Mouse (Mus musculus) kidney, postnatal 0 days (tissue): ENCODE results near the gene Tnk2. TPM values are rescaled to one million over a fixed set of nuclear protein-coding genes. Genes with fewer than 3 reads are reported as not detected.

Source experiments
- ATAC-seq: fragments of 200-750 bp; cut with Nextera tagmentation; replicated peaks from 2 replicates; pipeline ENCODE4 v1.8.0; 2017; ENCODE audit warnings: low read depth, moderate number of reproducible peaks, moderate TSS enrichment, moderate library complexity; ENCODE audit not compliant: low FRiP score
- DNase-seq: peaks from one replicate; pipeline ENCODE4 v3.0.0-alpha.2; 2016; ENCODE audit warnings: low spot score
- H3K27ac ChIP-seq: fragments of 300-500 bp; sonication (generic); 2 replicates; pipeline ENCODE4 v1.5.1; 2014; ENCODE audit warnings: mild to moderate bottlenecking
- H3K27me3 ChIP-seq: fragments of 300-500 bp; sonication (generic); 2 replicates; pipeline ENCODE4 v1.6.1; 2014; ENCODE audit warnings: low read length, mixed read lengths; ENCODE audit not compliant: insufficient read depth
- H3K36me3 ChIP-seq: fragments of 300-500 bp; sonication (generic); 2 replicates; pipeline ENCODE4 v1.6.1; 2014; ENCODE audit warnings: low read length, mixed read lengths; ENCODE audit not compliant: insufficient read depth
- H3K4me1 ChIP-seq: fragments of 300-500 bp; sonication (generic); replicated peaks from 2 replicates; pipeline ENCODE4 v1.6.1; 2014; ENCODE audit warnings: antibody characterized with exemption, low read length, mixed read lengths; ENCODE audit not compliant: insufficient read depth
- H3K4me2 ChIP-seq: fragments of 300-500 bp; sonication (generic); 2 replicates; pipeline ENCODE4 v1.6.1; 2014; ENCODE audit warnings: mild to moderate bottlenecking, low read length, moderate library complexity, mixed read lengths
- H3K4me3 ChIP-seq: fragments of 300-500 bp; sonication (generic); replicated peaks from 2 replicates; pipeline ENCODE4 v1.5.1; 2014; ENCODE audit warnings: low read depth, low read length
- H3K9ac ChIP-seq: fragments of 300-500 bp; sonication (generic); 2 replicates; pipeline ENCODE4 v1.6.1; 2014; ENCODE audit warnings: low read depth, low read length
- H3K9me3 ChIP-seq: fragments of 300-500 bp; sonication (generic); replicated peaks from 2 replicates; pipeline ENCODE4 v1.6.1; 2016; ENCODE audit warnings: low read length, inconsistent platforms, mixed read lengths
- CTCF ChIP-seq: IDR thresholded peaks from 2 replicates; pipeline ENCODE4 v1.5.1; 2016; ENCODE audit warnings: antibody characterized with exemption, low read depth, mild to moderate bottlenecking, moderate library complexity
- WGBS: fragments of 180-500 bp; shearing (Covaris S2); extraction: QIAGEN DNeasy Blood & Tissue Kit; methylation state at CpG from one replicate; pipeline ENCODE4 v1.1.7; 2014; 5-methylcytosine and 5-hydroxymethylcytosine counted together
- polyA plus RNA-seq: library from polyadenylated mRNA; unstranded; fragments of >200 nt; fragmentation: Nextera tagmentation; extraction: Ambion mirVana; gene quantifications from 2 replicates; pipeline ENCODE4 v1.2.1, GENCODE M21; 2015

The Tnk2 gene
- polyA plus RNA-seq, 1 experiment from 2014 or later, result 8.4 TPM

- no peak overlapping the region for H3K4me3 ChIP-seq
- no peak overlapping the region for H3K9ac ChIP-seq
- TF ChIP-seq CTCF, result no peak
- WGBS, result 43% methylated on average over 9 of the region's 9 CpGs
- H3K9me3 ChIP-seq, result no peaks in the 10 kb centered on the region
- H3K27ac ChIP-seq, result peak overlapping the region; percentile 47
- ATAC-seq (peak; percentile 52; the same call in 1 of the 2 replicates), DNase-seq (no peak)
- H3K36me3 ChIP-seq, result no peaks in the 10 kb centered on the region
- no peak overlapping the region for H3K4me2 ChIP-seq
- peaks cover 6% of the 10 kb centered on the region for H3K4me1 ChIP-seq
- no peaks in the 10 kb centered on the region for H3K27me3 ChIP-seq
Observed at GRCm38 (mm10) chr16:32707824-32708456, 64.3 kb downstream of the Tnk2 start.

GRCm38 (mm10) chr16:32708457-32709033 is 64.9 kb downstream of the Tnk2 start:
- H3K36me3 ChIP-seq, result no peaks in the 10 kb centered on the region
- ATAC-seq (peak; percentile 29; the same call in 1 of the 2 replicates), DNase-seq (no peak)
- no peaks in the 10 kb centered on the region for H3K9me3 ChIP-seq
- H3K27me3 ChIP-seq, result no peaks in the 10 kb centered on the region
- 48% methylated on average over 10 of the region's 10 CpGs for WGBS
- no peak overlapping the region for H3K9ac ChIP-seq
- peak overlapping the region; percentile 47; the same call in 1 of the 2 replicates for H3K27ac ChIP-seq
- no peak for TF ChIP-seq CTCF
- peaks cover 6% of the 10 kb centered on the region for H3K4me1 ChIP-seq
- no peak overlapping the region for H3K4me2 ChIP-seq
- no peak overlapping the region for H3K4me3 ChIP-seq

DNA sequence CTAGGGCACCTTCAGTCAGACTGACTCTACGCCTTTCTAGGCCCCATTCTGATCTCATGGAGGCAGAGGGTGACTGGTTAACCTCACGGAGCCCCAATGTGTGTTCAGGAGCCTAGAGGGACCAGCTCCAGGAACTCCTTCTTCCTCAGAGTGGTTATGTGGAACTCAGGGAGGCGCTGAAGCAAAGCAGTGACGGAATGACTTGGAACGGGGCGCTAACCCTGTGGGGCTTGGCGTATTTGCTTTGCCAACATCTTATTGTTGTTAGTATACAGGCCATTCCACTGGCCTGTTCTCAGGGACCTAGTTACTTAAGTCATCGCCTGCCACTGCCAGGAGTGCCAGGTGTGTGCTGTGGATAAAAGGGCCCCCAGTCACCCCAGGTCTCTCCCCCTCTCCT is 65.4 kb downstream of the Tnk2 start:
- Histone ChIP-seq H3K4me2 (no peak overlapping the region), H3K4me3 (no peak overlapping the region), H3K9ac (no peak overlapping the region), H3K27ac (peak overlapping the region; percentile 47; the same call in 1 of the 2 replicates), H3K27me3 (no peaks in the 10 kb centered on the region), H3K9me3 (no peaks in the 10 kb centered on the region), H3K36me3 (no peaks in the 10 kb centered on the region), H3K4me1 (peaks cover 6% of the 10 kb centered on the region)
- ATAC-seq (no peak), DNase-seq (no peak)
- WGBS, result 78% methylated on average over 8 of the region's 8 CpGs
- TF ChIP-seq CTCF, result no peak

DNA sequence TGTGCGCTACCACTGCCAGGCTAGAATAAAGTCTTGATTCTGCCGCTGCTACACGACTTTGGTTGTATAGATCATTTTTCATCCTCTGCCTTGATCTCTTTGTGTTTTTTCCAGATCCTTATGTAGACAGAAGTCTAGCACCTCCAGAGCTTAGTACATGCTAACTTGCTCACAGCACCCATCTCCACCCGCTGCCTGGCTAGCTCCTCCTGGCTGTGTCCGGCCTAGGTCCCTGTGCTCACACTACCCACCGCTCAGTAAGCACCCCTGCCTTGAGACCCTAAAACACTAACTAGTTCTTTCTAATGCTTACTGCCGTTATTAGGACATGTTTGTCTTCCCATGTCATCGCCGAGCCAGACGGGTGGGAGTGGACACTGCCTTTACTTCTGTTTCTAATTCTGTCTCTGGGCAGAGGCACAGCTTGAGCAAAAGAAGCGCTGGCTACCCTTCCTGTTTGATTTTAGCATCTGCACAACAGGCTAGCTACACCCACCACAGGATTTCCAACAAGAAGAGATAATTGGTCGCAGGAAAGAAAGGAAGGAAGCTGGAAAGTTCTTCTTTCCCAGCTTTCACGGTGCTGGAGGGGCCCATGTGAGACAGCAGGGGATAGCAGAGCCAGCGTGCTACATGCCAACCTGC is 66.9 kb downstream of the Tnk2 start:
- no peak for ATAC-seq
- 58% methylated on average over 14 of the region's 14 CpGs for WGBS

GRCm38 (mm10) chr16:32712202-32712601 is 68.5 kb downstream of the Tnk2 start:
- no peak for TF ChIP-seq CTCF
- ATAC-seq (no peak), DNase-seq (no peak)
- Histone ChIP-seq H3K4me2 (no peak overlapping the region), H3K27me3 (no peaks in the 10 kb centered on the region), H3K9ac (no peak overlapping the region), H3K36me3 (no peaks in the 10 kb centered on the region), H3K27ac (no peak overlapping the region), H3K4me1 (peaks cover 4% of the 10 kb centered on the region), H3K9me3 (no peaks in the 10 kb centered on the region), H3K4me3 (no peak overlapping the region)
- WGBS, result 76% methylated on average over 11 of the region's 11 CpGs

More for the DNA sequence above, 66.9 kb downstream of the Tnk2 start:
- TF ChIP-seq CTCF, result no peak
- H3K4me1 ChIP-seq, result peaks cover 6% of the 10 kb centered on the region
- no peak overlapping the region for H3K9ac ChIP-seq
- H3K36me3 ChIP-seq, result no peaks in the 10 kb centered on the region
- H3K4me3 ChIP-seq, result no peak overlapping the region
- no peaks in the 10 kb centered on the region for H3K27me3 ChIP-seq
- no peak for DNase-seq
- no peak overlapping the region for H3K27ac ChIP-seq
- no peaks in the 10 kb centered on the region for H3K9me3 ChIP-seq
- no peak overlapping the region for H3K4me2 ChIP-seq

GRCm38 (mm10) chr16:32713556-32713955 is 69.9 kb downstream of the Tnk2 start:
- ATAC-seq (no peak), DNase-seq (no peak)
- Histone ChIP-seq H3K4me3 (no peak overlapping the region), H3K36me3 (no peaks in the 10 kb centered on the region), H3K27me3 (no peaks in the 10 kb centered on the region), H3K4me1 (no peaks in the 10 kb centered on the region), H3K4me2 (no peak overlapping the region), H3K27ac (no peak overlapping the region), H3K9me3 (no peaks in the 10 kb centered on the region), H3K9ac (no peak overlapping the region)
- WGBS, result 71% methylated on average over 6 of the region's 6 CpGs
- TF ChIP-seq CTCF, result no peak
